Mouse (Mus musculus) left cerebral cortex, adult 9 months (tissue): ENCODE results near the gene 4930550L24Rik.

Experiments used
- DNase-seq, 2 experiments: peaks; one replicate each; pipeline ENCODE4 v3.0.0; 2022; ENCODE audit warnings: low spot score in 2 of 2

Gene 4930550L24Rik

DNA sequence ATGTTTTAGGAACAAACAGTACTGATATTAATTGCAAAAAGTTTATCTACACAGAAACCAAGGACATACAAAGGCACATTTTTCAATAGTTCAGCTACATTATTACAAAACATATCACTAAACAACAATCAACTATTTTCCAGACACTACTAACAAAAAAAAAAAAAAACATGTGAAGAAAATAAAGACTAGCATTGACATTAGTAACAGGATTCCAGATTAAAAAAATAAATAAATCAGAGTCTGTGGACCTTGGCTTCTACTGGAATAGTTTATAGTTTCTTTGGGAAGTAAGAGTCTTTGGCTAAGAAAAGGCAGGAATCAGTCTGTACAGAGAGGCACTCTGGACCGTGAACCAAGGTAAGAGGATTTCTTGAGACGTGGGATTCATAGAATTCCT is at the start of gene 4930550L24Rik:
TSS of gene 4930550L24Rik (plus strand) at position 301 of the 400 bp plus-strand sequence.
- DNase-seq, result no peak

DNA sequence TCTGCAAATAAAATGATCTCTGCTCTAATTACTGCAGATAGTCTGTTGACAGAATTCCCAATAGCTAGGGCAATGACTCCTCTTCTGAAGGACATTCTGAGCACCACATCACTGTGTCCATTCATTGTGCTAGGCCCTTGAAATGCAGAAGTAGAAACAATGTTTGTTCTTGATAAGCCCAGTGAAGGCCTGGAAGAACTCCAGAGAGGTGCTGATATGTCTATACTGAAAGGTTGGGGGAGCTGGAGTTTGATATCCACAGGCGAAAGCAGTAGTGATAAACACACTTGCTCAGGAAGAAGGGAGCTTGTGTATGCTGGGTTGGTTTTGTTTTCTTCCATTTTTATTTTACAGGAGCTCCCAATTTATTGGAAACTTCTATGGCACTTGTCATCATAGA is 8.4 kb upstream of the 4930550L24Rik start:
- DNase-seq, result no peak

DNA sequence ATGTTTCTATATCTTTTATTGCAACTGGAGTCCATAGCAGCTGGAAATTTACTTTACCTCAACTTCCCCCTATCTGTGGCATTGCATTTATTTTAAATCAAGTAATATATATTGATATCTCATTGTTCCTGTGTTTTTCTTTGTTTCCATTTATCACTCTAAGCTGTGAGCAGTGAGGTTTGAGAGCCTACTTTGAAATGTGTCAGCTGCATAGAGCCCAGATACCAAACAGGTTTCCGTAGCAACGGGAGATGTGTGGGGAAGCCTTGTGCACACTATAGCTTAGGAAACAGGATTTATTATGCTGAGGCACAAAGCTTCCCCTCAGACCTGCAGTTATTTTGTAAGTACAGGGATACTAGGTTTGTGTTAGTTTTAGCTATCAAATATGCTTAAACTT is 58.8 kb downstream of the 4930550L24Rik start:
- no peak for DNase-seq
